Mouse (Mus musculus) E14TG2a.4 (cell line): ENCODE data around the gene Fam187a.
A peak's percentile ranks its signal among the peaks of the same experiment; 100 is the strongest.

ENCODE experiments used
- H3K27me3 ChIP-seq: 2 replicates; pipeline ENCODE4 v1.6.1; 2014; ENCODE audit warnings: low read length, control low read depth; ENCODE audit not compliant: insufficient read depth
- H3K36me3 ChIP-seq: 2 replicates; pipeline ENCODE4 v1.6.1; 2014; ENCODE audit warnings: low read length, control low read depth; ENCODE audit not compliant: insufficient read depth
- H3K4me1 ChIP-seq: replicated peaks from 2 replicates; pipeline ENCODE4 v1.6.1; 2014; ENCODE audit warnings: low read depth, low read length, control low read depth
- H3K4me3 ChIP-seq: replicated peaks from 2 replicates; pipeline ENCODE4 v1.5.1; 2014; ENCODE audit warnings: mild to moderate bottlenecking, low read length
- H3K9me3 ChIP-seq: 2 replicates; pipeline ENCODE4 v1.6.1; 2014; ENCODE audit warnings: low read length, control low read depth
- CTCF ChIP-seq: conservative IDR thresholded peaks from 2 replicates; pipeline ENCODE4 v1.5.1; 2014; ENCODE audit warnings: low read length
- NANOG ChIP-seq: IDR thresholded peaks from 2 replicates; pipeline ENCODE4 v1.6.1; 2014; ENCODE audit warnings: borderline replicate concordance, low read length, mixed read lengths
- POU5F1 ChIP-seq: IDR thresholded peaks from 2 replicates; pipeline ENCODE4 v1.6.1; 2014; ENCODE audit warnings: low read length, borderline replicate concordance

Fam187a gene

DNA sequence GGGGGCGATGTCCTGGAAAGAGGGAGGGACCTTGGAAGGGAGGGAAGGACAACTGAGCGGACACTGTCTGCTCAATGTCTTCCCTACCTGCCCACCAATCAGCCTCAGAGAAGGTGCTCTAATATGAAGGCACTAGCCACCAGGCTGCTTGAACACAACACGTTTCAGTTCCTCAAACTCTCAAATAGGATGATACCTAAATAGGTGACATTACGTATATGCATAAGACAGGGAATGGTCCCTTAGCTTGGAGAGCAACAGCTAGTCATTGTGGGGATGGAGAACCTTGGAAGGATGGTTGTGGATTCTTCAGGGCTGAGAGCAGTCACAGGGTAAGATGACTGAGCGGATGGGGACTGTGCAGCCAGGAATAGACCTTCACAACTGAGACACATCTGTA is 2.5 kb downstream of the Fam187a start:
- Histone ChIP-seq H3K4me3 (no peak overlapping the region), H3K9me3 (peaks cover 14% of the 10 kb centered on the region), H3K27me3 (peaks cover 45% of the 10 kb centered on the region), H3K4me1 (no peaks in the 10 kb centered on the region; the same call in 1 of the 2 replicates), H3K36me3 (no peaks in the 10 kb centered on the region)
- TF ChIP-seq CTCF, result no peak
- no peak for TF ChIP-seq POU5F1
- TF ChIP-seq NANOG, result no peak

DNA sequence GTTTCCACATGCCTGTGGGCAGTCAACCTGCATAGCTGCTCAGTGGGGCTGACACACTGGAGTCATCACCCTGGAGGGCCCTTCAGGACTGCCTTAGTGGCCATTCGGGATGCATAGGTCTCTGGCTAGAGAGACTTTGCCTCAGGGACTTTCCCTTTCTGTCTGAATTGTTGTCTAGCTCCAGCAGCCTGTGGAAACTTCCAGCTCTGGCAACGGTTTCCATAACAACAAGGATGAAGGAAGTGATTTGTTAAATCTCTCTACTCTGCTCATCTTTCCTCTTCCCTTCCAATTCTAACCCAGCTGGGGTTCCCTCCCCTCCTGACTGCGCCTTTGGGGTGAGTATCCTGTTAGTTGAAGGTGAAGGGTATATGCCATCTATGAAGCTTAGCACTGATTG is 3.2 kb downstream of the Fam187a start:
- peaks cover 14% of the 10 kb centered on the region for H3K9me3 ChIP-seq
- peaks cover 1% of the 10 kb centered on the region for H3K4me1 ChIP-seq
- no peak for TF ChIP-seq NANOG
- TF ChIP-seq CTCF, result no peak
- TF ChIP-seq POU5F1, result no peak
- H3K4me3 ChIP-seq, result no peak overlapping the region
- peaks cover 44% of the 10 kb centered on the region for H3K27me3 ChIP-seq
- no peaks in the 10 kb centered on the region for H3K36me3 ChIP-seq

DNA sequence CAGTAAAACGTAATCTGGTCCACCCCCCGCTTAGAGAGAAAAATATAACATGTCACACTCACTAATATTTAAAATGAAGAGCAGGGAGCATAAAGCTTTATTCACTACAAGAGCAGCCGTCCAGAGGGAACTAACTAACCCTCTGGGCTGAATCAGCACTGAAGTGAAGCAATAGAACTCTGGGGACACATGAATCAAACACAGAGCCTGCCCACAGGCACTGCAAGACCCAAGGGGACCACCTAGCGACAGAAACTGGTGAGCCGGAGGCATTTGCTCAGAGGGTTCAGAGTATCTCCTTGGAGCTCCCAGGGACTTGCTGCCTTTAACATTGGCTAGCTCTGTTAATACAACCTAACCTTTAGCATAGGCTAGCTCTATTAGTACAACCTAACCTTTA is 5.1 kb downstream of the Fam187a start:
- Histone ChIP-seq H3K9me3 (peaks cover 14% of the 10 kb centered on the region), H3K27me3 (peaks cover 58% of the 10 kb centered on the region), H3K36me3 (no peaks in the 10 kb centered on the region), H3K4me1 (peaks cover 9% of the 10 kb centered on the region), H3K4me3 (no peak overlapping the region)
- TF ChIP-seq NANOG, result no peak
- no peak for TF ChIP-seq POU5F1
- no peak for TF ChIP-seq CTCF

DNA sequence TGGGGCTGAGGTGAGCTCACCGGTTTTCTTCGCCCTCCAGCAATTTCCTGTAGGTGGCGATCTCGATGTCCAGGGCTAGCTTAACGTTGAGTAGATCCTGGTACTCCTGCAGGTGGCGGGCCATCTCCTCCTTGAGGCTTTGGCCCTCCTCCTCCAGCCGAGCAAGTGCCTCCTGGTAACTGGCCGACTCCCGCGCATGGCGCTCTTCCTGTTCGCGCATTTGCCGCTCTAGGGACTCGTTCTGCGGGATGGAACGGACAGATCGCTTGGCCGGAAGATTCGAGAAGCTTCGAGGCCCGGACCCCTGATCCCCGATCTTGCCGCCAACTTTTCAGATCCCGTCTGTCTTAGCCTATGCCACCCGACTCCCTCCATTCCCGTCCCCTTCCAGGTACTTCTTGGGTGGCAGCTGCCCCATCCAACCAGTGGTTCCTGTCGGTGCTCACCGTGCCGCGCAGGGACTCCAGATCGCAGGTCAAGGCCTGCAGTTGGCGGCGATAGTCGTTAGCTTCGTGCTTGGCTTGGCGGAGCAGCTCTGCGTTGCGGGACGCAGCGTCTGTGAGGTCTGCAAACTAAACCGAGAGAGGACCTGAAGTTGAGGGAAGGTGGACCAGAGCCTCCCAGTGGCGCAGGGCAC is 8.2 kb downstream of the Fam187a start:
- peak overlapping the region; percentile 76 for H3K4me3 ChIP-seq
- H3K9me3 ChIP-seq, result no peaks in the 10 kb centered on the region
- H3K4me1 ChIP-seq, result peaks cover 19% of the 10 kb centered on the region
- H3K36me3 ChIP-seq, result no peaks in the 10 kb centered on the region
- TF ChIP-seq POU5F1, result no peak
- peak; percentile 61 for TF ChIP-seq CTCF
- TF ChIP-seq NANOG, result no peak
- peaks cover 69% of the 10 kb centered on the region for H3K27me3 ChIP-seq

DNA sequence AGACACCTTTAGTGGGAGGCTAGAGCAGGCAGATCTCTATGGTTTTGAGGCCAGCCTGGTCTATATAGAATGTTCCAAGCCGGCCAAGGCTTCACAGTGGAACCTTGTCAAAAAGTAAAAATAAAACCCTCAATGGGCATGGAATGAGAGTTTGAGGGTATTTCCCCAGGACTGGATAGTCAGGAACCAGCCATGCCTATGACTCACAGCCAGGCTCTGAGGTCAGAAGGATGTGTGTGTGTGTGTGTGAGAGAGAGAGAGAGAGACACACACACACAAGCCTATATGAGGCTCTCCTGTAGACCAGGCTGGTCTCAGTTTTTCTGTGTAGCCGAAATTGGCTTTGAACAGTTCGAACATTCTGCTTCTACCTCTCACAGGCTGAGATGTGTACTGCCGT is 9.7 kb downstream of the Fam187a start:
- Histone ChIP-seq H3K4me3 (no peak overlapping the region), H3K9me3 (no peaks in the 10 kb centered on the region), H3K4me1 (peaks cover 19% of the 10 kb centered on the region), H3K27me3 (peaks cover 73% of the 10 kb centered on the region), H3K36me3 (no peaks in the 10 kb centered on the region)
- no peak for TF ChIP-seq CTCF

DNA sequence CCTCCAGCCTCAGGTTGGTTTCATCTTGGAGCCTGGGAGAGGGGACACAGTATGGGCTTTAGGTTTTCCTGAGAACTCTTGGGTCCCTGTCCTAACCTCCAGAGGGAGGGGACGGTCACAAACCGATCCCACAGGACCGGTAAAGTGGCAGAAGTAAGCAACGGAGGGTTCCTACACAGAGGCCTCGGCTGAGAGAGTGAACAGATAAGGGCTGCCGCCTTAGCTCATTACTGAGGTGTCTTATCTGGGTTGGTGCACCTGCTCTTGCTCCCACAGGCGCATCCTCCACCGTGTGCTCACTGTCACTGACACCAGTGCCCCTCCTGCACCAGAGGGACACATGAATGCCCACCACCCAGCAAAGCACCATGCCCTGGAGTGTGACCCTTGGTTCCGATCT is 10.8 kb downstream of the Fam187a start:
- Histone ChIP-seq H3K36me3 (no peaks in the 10 kb centered on the region), H3K4me1 (peaks cover 19% of the 10 kb centered on the region), H3K4me3 (no peak overlapping the region), H3K27me3 (peaks cover 74% of the 10 kb centered on the region), H3K9me3 (no peaks in the 10 kb centered on the region)
- TF ChIP-seq POU5F1, result no peak
- no peak for TF ChIP-seq NANOG
- no peak for TF ChIP-seq CTCF

DNA sequence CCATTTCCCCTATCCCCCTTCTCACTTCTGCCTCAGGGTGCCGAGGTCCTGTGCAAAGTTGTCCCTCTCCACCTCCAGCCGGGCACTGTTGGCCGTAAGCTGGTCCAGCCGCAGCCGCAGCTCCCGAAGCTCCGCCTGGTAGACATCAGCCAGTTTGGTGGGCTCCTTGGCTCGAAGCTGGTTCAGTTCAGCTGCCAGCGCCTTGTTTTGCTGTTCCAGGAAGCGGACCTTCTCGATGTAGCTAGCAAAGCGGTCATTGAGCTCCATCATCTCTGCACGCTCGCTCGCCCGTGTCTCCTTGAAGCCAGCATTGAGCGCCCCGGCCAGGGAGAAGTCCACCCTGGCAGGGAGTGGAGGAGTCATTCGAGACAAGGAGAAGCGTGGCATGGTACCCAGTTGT is 11.7 kb downstream of the Fam187a start:
- H3K9me3 ChIP-seq, result no peaks in the 10 kb centered on the region
- H3K36me3 ChIP-seq, result no peaks in the 10 kb centered on the region
- TF ChIP-seq CTCF (no peak), POU5F1 (no peak), NANOG (no peak)
- H3K4me1 ChIP-seq, result peaks cover 19% of the 10 kb centered on the region
- H3K4me3 ChIP-seq, result peak overlapping the region; percentile 74
- peaks cover 69% of the 10 kb centered on the region for H3K27me3 ChIP-seq

DNA sequence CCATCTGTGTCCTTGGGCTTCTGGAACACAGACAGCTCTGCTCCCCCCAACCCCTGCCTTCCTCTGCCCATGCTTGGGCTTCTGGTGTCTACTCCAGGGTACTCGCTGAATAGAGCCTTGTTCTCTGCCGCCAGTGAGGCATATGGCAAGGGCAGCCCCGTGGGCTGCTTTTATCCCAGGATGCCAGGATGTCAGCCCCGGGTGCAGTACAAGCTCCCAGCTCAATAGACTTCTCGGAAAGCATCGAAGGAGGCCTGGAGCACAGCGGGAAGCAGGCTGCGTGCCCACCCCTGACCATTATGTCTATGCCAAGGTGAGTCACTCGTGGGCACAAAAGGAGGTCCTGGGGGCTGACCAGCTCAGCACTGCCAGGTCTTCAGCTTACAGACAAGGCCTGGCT is 13.4 kb downstream of the Fam187a start:
- Histone ChIP-seq H3K4me3 (no peak overlapping the region), H3K9me3 (no peaks in the 10 kb centered on the region), H3K36me3 (no peaks in the 10 kb centered on the region), H3K27me3 (peaks cover 63% of the 10 kb centered on the region), H3K4me1 (peaks cover 16% of the 10 kb centered on the region)
- TF ChIP-seq POU5F1 (no peak), CTCF (no peak), NANOG (no peak)

DNA sequence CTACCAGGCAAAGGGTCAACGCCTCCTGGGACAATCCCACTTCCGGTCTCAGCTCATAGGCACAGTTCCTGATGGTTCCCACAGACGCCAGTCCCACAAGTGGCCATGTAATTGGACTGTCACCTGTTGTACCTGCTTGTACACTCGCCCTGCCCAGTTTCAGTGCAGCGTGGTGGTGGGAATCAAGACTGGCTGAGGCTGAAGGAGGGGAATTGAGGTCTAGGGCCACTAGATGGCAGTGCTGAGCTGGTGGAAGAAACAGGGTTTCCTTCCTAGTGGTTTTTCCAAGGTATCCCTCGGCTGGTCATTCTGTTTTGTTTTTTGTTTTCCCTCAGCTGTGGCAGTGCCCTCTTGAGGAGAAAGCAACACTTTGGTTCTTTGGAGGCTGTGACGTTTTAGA is 15.8 kb downstream of the Fam187a start, which contains the start of gene Gfap:
Gene Gfap (minus strand): TSS at position 150 of the 400 bp plus-strand sequence.
- H3K4me1 ChIP-seq, result peaks cover 23% of the 10 kb centered on the region
- H3K4me3 ChIP-seq, result no peak within 1 kb of the TSS
- no peaks in the 10 kb centered on the region for H3K9me3 ChIP-seq
- H3K27me3 ChIP-seq, result peaks cover 40% of the 10 kb centered on the region
- H3K36me3 ChIP-seq, result peaks cover 19% of the 10 kb centered on the region
- TF ChIP-seq POU5F1 (no peak), CTCF (peak; percentile 92)
